Mouse (Mus musculus) layer of hippocampus, adult 18-20 months (tissue): ENCODE results near the gene Mink1. TPM values are rescaled to one million over a fixed set of nuclear protein-coding genes. Genes with fewer than 3 reads are reported as not detected.

ENCODE experiments used
- DNase-seq, 2 experiments: peaks; one replicate each; pipeline ENCODE4 v3.0.0; 2022; ENCODE audit warnings: low spot score in 2 of 2
- total RNA-seq, 2 experiments: library from RNA; stranded (reverse); gene quantifications; 2 replicates each; pipeline ENCODE4 v1.2.3; 2021

Gene Mink1
- total RNA-seq, 2 experiments from 2014 or later, result 477 to 515 TPM

- DNase-seq, result no peak
Observed at GRCm38 (mm10) chr11:70628431-70628830, 65.8 kb downstream of the Mink1 start.

DNA sequence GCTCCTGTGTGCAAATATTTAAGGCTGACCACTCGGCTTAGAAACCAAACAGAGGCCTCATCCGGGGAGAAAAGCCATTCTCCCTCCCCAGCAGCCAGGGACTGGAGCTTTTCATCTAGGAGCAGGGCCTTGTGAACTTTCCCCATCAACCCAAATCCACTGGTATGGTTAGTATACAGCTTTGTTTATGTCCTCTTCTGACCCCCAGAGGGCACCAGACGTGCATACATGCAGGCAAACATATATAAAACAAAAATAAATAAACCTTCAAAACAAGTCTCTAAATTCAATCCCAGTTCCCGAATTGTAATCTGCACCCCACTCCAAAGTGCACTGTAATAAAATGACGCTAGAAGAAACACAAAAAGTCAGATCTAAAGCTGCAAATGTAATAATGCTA is 66.9 kb downstream of the Mink1 start:
- no peak for DNase-seq

DNA sequence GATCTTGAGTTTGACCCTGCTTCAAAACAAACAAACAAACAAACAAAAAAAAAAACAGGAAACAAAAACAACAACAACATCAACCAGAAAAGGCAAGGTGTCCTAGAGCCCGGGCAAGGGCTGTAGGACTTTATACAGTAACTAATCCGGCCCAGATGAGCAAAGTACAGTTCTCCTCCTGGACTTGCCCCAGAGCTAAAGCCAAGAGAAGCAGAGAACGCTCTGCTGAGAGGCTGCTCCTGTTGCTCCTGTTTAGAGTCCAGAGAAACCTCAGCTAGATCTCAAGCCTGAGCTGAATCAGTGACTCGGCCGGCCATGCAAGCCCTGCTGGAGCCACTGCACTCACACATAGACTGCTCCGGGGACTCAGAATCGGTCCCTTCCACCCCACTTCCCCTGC is 67.4 kb downstream of the Mink1 start:
- DNase-seq, result no peak

DNA sequence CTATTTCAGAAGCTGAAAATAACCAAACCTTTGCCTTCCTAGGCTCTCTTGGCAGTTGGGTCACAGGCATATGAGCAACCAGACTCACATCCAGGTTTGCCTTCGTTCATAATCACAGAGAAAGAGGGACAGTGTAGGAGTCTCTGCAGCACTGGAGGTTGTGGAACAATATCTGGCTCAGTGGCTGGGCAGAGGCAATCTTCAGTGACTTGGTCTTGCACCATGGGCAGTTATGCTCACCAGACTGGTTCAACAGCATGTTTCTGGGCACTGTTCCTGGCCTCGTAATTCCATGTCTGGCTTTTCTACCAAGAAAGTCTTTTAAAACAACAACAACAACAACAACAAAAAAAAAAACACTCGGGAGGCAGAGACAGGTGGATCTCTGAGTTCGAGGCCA is 72.9 kb downstream of the Mink1 start:
- DNase-seq, result no peak

- no peak for DNase-seq
Observed at GRCm38 (mm10) chr11:70637764-70638163, 75.1 kb downstream of the Mink1 start.

DNA sequence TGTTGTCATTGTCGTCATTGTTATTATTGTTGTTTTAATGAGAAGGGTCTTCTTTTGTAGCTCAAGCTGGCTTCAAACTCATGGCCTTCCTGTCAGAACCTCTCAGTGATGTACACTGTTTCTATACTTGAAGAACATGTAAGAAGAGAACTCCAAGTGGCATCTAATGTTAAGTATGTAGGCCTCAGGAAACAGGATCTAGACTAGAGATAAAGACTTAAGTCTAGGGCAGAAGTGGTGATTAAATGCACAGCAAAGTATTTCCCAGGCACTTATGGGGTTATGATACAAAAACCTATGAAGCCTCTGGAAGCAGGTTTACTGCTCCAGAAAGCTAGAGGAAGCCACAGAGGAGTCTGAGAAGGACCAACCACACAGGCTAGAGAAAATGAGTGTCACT is 75.6 kb downstream of the Mink1 start:
- no peak for DNase-seq

GRCm38 (mm10) chr11:70638714-70639278 is 76.1 kb downstream of the Mink1 start, which contains the start of gene Gp1ba:
TSS of gene Gp1ba (plus strand) at chr11:70639122.
- no peak for DNase-seq

DNA sequence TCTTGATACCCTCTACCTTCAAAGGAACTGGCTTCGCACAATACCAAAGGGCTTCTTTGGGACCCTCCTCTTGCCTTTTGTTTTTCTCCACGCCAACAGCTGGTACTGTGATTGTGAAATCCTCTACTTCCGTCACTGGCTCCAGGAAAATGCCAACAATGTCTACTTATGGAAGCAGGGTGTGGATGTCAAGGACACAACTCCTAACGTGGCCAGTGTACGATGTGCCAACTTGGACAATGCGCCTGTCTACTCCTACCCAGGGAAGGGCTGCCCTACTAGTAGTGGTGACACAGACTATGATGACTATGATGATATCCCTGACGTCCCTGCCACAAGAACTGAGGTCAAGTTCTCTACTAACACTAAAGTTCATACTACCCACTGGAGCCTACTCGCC is 77.3 kb downstream of the Mink1 start:
- DNase-seq, result no peak

GRCm38 (mm10) chr11:70641241-70641640 is 78.6 kb downstream of the Mink1 start:
- DNase-seq, result no peak

DNA sequence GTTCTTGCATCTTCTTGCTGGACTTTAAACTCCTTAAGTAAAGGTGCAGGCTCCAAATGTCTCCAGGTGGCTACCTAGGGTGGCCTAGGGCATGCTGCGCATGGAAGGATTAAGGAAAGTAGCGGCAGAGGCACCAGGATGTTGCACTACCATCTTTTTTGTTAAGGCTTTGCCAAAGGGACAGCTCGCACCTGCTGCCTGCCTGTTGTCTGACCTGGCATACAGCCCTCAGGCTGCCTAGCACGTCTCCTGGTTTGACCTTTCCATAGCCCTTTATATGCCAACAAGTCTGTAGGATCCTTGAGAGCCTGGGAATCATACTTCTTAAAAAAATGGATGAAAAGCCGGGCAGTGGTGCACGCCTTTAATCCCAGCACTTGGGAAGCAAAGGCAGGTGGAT is 80.4 kb downstream of the Mink1 start:
- no peak for DNase-seq

GRCm38 (mm10) chr11:70644564-70645103 is 82.0 kb downstream of the Mink1 start:
- no peak for DNase-seq

- DNase-seq, result no peak
Observed at GRCm38 (mm10) chr11:70645461-70646258, 83.0 kb downstream of the Mink1 start.

- no peak for DNase-seq
Observed at GRCm38 (mm10) chr11:70646259-70646555, 83.5 kb downstream of the Mink1 start.

DNA sequence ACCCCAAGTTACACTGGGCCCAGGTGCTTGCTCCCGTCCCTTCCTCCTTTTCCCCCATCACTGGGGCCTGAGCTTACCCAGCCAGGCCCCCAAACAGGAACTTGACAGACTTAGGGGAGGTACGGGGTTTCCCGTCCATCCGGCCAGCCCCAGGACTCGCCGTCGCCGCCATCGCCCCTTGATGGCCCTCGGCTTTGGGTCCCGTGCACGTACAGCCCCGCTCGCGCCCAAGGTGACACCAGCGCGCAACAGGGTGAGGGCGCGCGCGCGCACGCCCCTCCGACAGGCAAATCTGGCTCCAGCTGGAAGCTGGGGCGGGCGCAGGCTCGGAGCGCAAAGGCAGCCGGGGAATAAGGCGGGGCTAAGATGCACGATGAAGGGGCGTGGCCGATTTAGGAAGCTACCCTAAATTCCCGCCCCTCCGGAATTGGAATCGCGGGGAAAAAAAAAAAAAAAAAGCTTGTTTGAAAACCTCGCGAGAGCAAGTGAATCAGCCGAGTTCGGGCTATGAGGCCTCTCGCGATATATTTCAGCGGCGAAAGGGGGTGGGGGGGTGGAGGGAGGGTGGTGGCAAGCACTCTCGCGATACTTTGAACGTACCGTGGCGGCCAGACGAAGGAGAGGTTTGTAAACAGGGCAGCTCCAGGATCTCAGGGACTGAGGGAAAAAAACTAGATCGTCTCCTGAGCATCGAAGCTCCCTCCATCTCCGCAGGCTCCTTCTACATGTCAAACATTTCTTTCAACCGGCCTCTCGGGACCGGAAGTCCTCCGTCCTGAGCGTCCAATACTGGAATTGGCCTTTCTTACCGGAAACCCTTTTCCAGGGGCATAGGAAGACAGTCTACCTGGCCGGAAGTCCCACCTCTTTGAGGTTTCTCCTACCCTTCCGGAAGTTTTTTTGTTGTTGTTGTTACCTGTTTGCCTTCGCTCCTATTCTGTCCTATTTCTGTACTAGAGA is 84.3 kb downstream of the Mink1 start, which contains the start of the genes Rnf167 and Slc25a11:
Gene Rnf167 (plus strand): TSS at position 545 of the 960 bp plus-strand sequence.
Gene Slc25a11 (minus strand): TSS at position 789 of the 960 bp plus-strand sequence.
- peak; percentile 94 to 98 for DNase-seq

DNA sequence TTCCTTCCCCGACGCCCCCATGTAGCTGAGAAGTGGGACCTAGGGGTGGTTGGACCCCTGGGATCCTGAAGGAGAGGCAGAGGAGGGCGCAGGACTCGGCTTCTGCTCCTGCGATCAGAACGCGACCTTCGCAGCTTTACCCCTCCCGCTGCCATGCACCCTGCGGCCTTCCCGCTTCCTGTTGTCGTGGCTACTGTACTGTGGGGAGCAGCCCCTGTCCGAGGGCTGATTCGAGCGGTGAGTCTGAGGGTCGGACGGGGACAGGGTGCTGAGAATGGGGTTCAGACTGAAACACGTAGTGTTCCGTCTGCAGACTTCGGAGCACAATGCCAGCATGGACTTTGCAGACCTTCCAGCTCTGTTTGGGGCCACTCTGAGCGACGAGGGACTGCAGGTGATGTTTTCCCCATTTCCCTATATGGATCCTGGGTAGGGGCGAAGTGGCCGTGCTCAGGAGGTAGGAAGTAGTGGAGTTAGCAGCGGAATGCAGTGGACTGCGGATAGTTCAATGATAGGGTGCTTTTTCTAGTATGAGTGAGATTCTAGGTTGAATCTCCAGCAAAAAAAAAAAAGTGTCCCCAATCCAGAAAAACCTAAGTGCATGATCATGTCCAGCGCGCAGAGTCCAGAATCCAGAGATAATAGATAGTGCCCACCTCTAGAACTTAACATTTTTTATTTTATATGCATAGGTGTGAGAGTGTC is 85.2 kb downstream of the Mink1 start:
- no peak for DNase-seq

DNA sequence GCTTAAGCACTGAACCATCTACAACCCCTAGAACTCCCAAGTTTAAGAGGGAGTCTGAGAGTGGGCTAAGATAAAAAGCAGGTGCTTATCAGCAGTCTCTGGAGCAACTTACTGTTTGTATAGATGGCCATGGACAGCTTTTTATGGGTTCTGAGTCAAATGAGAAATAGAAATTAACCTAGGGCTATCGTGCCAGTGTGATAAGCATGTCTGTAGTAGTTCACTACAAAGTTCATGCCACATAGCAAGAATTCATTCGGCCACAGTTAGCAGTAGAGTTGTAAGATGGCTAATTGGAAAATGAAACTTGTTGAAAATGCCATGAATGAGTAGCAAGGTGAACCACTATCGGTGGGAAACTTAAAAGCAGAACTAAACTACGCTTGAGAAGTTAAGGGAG is 85.8 kb downstream of the Mink1 start:
- no peak for DNase-seq

DNA sequence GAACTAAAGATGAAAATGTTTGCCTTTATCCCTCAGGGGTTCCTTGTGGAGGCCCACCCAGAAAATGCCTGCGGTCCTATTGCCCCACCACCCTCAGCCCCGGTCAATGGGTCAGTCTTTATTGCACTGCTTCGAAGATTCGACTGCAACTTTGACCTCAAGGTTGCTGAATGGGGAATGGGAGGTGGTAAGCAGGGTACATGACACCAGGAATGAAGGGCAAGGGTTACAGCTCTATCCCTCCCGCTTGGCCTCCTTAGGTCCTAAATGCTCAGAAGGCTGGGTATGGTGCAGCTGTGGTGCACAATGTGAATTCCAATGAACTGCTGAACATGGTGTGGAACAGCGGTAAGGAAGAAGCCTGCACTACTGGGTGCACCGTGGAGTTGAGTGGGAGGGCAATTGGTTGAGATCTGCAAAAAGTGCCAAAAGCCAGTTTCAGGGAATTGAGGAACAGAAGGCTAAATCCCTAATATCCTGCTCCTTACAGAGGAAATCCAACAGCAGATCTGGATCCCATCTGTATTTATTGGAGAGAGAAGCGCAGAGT is 86.6 kb downstream of the Mink1 start:
- no peak for DNase-seq

DNA sequence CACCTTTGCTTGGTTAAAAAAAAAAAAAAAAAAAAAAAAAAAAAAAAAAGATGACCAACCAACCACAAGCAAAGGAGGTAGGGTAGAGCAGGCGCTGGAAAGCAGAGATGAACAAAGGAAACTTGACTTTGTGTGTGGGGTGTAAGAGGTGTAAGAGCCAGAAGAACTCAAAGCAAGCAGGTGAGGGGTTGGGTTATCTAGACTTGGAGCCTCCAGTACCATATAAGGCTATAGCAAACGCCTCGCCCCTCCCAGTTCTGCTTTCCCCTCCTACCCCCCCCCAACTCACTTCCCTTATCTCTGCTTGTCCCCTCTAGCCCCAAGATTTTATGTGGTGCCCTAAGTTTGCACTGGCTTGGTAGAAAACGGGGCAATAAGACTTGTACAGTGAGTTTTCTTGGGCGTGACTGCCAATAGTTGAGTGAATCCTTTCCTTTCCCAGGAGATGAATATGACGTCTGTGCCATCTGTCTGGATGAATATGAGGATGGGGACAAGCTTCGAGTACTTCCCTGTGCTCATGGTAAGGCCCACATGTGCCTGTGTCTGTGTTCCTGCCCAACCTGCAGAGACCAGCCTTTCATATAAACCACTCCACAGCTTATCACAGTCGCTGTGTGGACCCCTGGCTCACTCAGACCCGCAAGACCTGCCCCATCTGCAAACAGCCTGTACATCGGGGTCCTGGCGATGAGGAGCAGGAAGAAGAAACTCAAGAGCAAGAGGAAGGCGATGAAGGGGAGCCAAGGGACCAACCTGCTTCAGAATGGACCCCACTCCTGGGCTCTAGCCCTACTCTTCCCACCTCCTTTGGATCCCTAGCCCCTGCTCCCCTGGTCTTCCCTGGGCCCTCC is 87.9 kb downstream of the Mink1 start:
- DNase-seq, result peak in 1 of 2 experiments; percentile 13

- peak in 1 of 2 experiments; percentile 3 for DNase-seq
Observed at GRCm38 (mm10) chr11:70651391-70651790, 88.7 kb downstream of the Mink1 start.
